ENCODE assay signal across 8 mouse cellular contexts in genomic region chr17:86145079-86145951, GRCm38 (mm10). TPM values are rescaled to one million over a fixed set of nuclear protein-coding genes. Genes with fewer than 3 reads are reported as not detected.
DNase-seq lines count a peak whose midpoint lies in the region; ATAC-seq and TF ChIP-seq lines count a peak whose summit lies in the region.

TSS of gene Srbd1 (minus strand) at chr17:86145175.

- H3K4me3 ChIP-seq in hindbrain, embryonic 12.5 days, result peak within 1 kb of the TSS; percentile 54

- 3% methylated on average over 29 of the region's 45 CpGs for WGBS in hindbrain, embryonic 12.5 days

- H3K27me3 ChIP-seq in Patski, result no peaks in the 10 kb centered on the region
- no peaks in the 10 kb centered on the region for H3K27me3 ChIP-seq in hindbrain, embryonic 12.5 days

- CTCF ChIA-PET in Patski (lab: Charles Lee), result interaction anchor here (0.8 to 2.2 kb wide), 3 partner anchors 11 to 326 kb away, joined by 3 to 7 read pairs (median 5); no protein-coding TSS in a partner anchor

- POLR2A ChIA-PET in Patski (lab: Charles Lee), result no interaction called here

- H3K27ac ChIP-seq in hindbrain, embryonic 12.5 days, result 0 out of 2 replicates have a peak within 1 kb of the TSS, but pooled peaks have one; percentile 41

- peak within 1 kb of the TSS; percentile 90 for H3K4me2 ChIP-seq in hindbrain, embryonic 12.5 days (replicated peaks)

- peak; percentile 93 for ATAC-seq in Patski
- peak; percentile 96 for ATAC-seq in hindbrain, embryonic 12.5 days (ENCODE audit: low FRiP score)

- in situ Hi-C loops in Patski (cut with MboI; ENCODE audit: low pct_unique_long_range_greater_than_20kb), result no loop called here

- H3K9me3 ChIP-seq in hindbrain, embryonic 12.5 days (replicated peaks), result no peaks in the 10 kb centered on the region

- no peak for TF ChIP-seq CTCF in Patski (IDR thresholded peaks at IDR 0.05)

- DNase-seq in Patski (ENCODE audit: low read depth, low spot score), result peak; percentile 53
- DNase-seq in cerebellum, adult 9-11 months, result peak; percentile 89
- DNase-seq in frontal cortex, postnatal 10 days (ENCODE audit: low spot score in 2 of 2), result peak; percentile 73 to 85
- peak; percentile 70 to 91 for DNase-seq in layer of hippocampus, postnatal 25 days (ENCODE audit: extremely low spot score in 1 of 2, low spot score in 1 of 2)
- DNase-seq in lung, postnatal 25 days (ENCODE audit: low spot score), result peak; percentile 92
- peak; percentile 97 for DNase-seq in retina, embryonic 14.5 days (ENCODE audit: low spot score)
- peak; percentile 88 for DNase-seq in thymus, postnatal 36 days

- H3K4me1 ChIP-seq in hindbrain, embryonic 12.5 days, result peaks cover 12% of the 10 kb centered on the region

- peaks cover 4% of the 10 kb centered on the region; the same call in 1 of the 2 replicates for H3K36me3 ChIP-seq in hindbrain, embryonic 12.5 days

- peak within 1 kb of the TSS; percentile 65 for H3K9ac ChIP-seq in hindbrain, embryonic 12.5 days

RNA-seq across cellular contexts. Expression of gene Srbd1, which starts in this region (rescaled TPM):
- 20.3 TPM for polyA plus RNA-seq in Patski (2021)
- 22.6 and 24.1 TPM in 2 replicates for polyA plus RNA-seq in hindbrain, embryonic 12.5 days (2016; fragmentation: Nextera tagmentation; extraction: Ambion mirVana)
- 10 to 100 TPM; 14.4 to 15.1 TPM for total RNA-seq in layer of hippocampus, postnatal 25 days (2021)

Comparison
In these comparisons a context has a peak if more than half of its experiments do, and no peak if none do; other contexts are left out.
1. Peak in every context shown above with its lines: DNase-seq, ATAC-seq, H3K4me3 ChIP-seq and H3K27ac ChIP-seq.